Mouse (Mus musculus) left cerebral cortex, adult 2 months (tissue): ENCODE measurements around the gene Ric8a. TPM values are rescaled to one million over a fixed set of nuclear protein-coding genes. Genes with fewer than 3 reads are reported as not detected.

Source experiments
- DNase-seq, 2 experiments: peaks; one replicate each; pipeline ENCODE4 v3.0.0; 2021 to 2022; ENCODE audit warnings: low spot score in 2 of 2, mixed read lengths in 1 of 2; ENCODE audit errors: extremely low spot score in 1 of 2
- H3K27ac ChIP-seq: fragments of 200-600 bp; 2 replicates; pipeline ENCODE4 v1.8.1; 2022
- H3K4me3 ChIP-seq: fragments of 200-600 bp; 2 replicates; pipeline ENCODE4 v1.8.1; 2022
- CTCF ChIP-seq: fragments of 200-600 bp; IDR thresholded peaks from 2 replicates; pipeline ENCODE4 v1.8.1; 2022; ENCODE audit warnings: antibody characterized with exemption, mild to moderate bottlenecking, moderate library complexity
- intact Hi-C: fragments of 180-260 bp; cut with DNase I; formaldehyde crosslinking; loops from one replicate; pipeline ENCODE4 v1.15.1; 2025
- total RNA-seq, 2 experiments: library from RNA; stranded (reverse); gene quantifications; 2 replicates each; pipeline ENCODE4 v1.2.3; 2021

Ric8a gene
- total RNA-seq, 2 experiments from 2014 or later = 62.1 to 74.2 TPM

GRCm38 (mm10) chr7:140847755-140848580 is 8.8 kb upstream of the Ric8a start, which contains the start of gene Odf3:
Gene Odf3 (plus strand): TSS chr7:140847805.
- H3K4me3 ChIP-seq = no peak within 1 kb of the TSS
- H3K27ac ChIP-seq = no peak within 1 kb of the TSS
- no peak for TF ChIP-seq CTCF
- no peak for DNase-seq
- intact Hi-C loops = loop anchor here (5.0 kb wide), 1 partner anchor 34 kb away; the partner anchor contains the start of genes Psmd13 and Sirt3

GRCm38 (mm10) chr7:140848591-140848990 is 8.2 kb upstream of the Ric8a start:
- DNase-seq = no peak
- H3K4me3 ChIP-seq = no peak overlapping the region
- no peak overlapping the region for H3K27ac ChIP-seq
- intact Hi-C loops = loop anchor here (5.0 kb wide), 1 partner anchor 34 kb away; the partner anchor contains the start of genes Psmd13 and Sirt3
- no peak for TF ChIP-seq CTCF

GRCm38 (mm10) chr7:140851916-140852315 is 4.8 kb upstream of the Ric8a start:
- Histone ChIP-seq H3K27ac (no peak overlapping the region), H3K4me3 (no peak overlapping the region)
- no peak for DNase-seq
- intact Hi-C loops = no loop called here
- TF ChIP-seq CTCF = no peak

- no peak overlapping the region for H3K27ac ChIP-seq
- intact Hi-C loops = no loop called here
- TF ChIP-seq CTCF = no peak
- DNase-seq = no peak
- H3K4me3 ChIP-seq = no peak overlapping the region
These were observed 3.4 kb upstream of the Ric8a start for GRCm38 (mm10) chr7:140853386-140853785.

GRCm38 (mm10) chr7:140854483-140854882 is 2.3 kb upstream of the Ric8a start:
- DNase-seq = no peak
- intact Hi-C loops = no loop called here
- H3K27ac ChIP-seq = no peak overlapping the region
- no peak overlapping the region for H3K4me3 ChIP-seq
- TF ChIP-seq CTCF = no peak

- TF ChIP-seq CTCF = no peak
These were observed 1.6 kb upstream of the Ric8a start for GRCm38 (mm10) chr7:140855181-140855580.

GRCm38 (mm10) chr7:140855860-140856784 is 635 bp upstream of the Ric8a start, which contains the start of gene Gm45785:
Gene Gm45785 (minus strand): TSS chr7:140856331.
- H3K27ac ChIP-seq = peak within 1 kb of the TSS; percentile 90
- DNase-seq = peak; percentile 74 to 82
- H3K4me3 ChIP-seq = peak within 1 kb of the TSS; percentile 75
- intact Hi-C loops = loop anchor here (5.0 kb wide), 1 partner anchor 316 kb away; the partner anchor contains the start of gene Rnh1
- no peak for TF ChIP-seq CTCF

More at GRCm38 (mm10) chr7:140855181-140855580, 1.6 kb upstream of the Ric8a start:
- DNase-seq = no peak
- H3K4me3 ChIP-seq = peak overlapping the region; percentile 75
- intact Hi-C loops = loop anchor here (5.0 kb wide), 1 partner anchor 317 kb away; the partner anchor contains the start of gene Rnh1
- H3K27ac ChIP-seq = peak overlapping the region; percentile 90

- intact Hi-C loops = loop anchor here (1.0 to 5.0 kb wide), 2 partner anchors 24 to 314 kb away; partner anchors contain the start of genes Rnh1 and Sirt3
- no peak for TF ChIP-seq CTCF
- H3K27ac ChIP-seq = peak within 1 kb of the TSS; percentile 90
- DNase-seq = no peak
- H3K4me3 ChIP-seq = peak within 1 kb of the TSS; percentile 75
These were observed 1.1 kb downstream of the Ric8a start, which contains the start of gene Bet1l for GRCm38 (mm10) chr7:140857550-140858505. Gene Bet1l (minus strand): TSS chr7:140857577.

GRCm38 (mm10) chr7:140858746-140859145 is 2.0 kb downstream of the Ric8a start:
- intact Hi-C loops = loop anchor here (5.0 kb wide), 1 partner anchor 314 kb away; the partner anchor contains the start of gene Rnh1
- no peak overlapping the region for H3K27ac ChIP-seq
- no peak for TF ChIP-seq CTCF
- H3K4me3 ChIP-seq = peak overlapping the region; percentile 75
- DNase-seq = no peak

GRCm38 (mm10) chr7:140859997-140860396 is 3.2 kb downstream of the Ric8a start:
- intact Hi-C loops = loop anchor here (5.0 kb wide), 1 partner anchor 312 kb away; the partner anchor contains the start of gene Rnh1
- no peak for TF ChIP-seq CTCF
- Histone ChIP-seq H3K27ac (no peak overlapping the region), H3K4me3 (no peak overlapping the region; the same call in 1 of the 2 replicates)
- no peak for DNase-seq
